Mouse (Mus musculus): Measurements from ENCODE around the gene Fam107a. TPM values are rescaled to one million over a fixed set of nuclear protein-coding genes. Genes with fewer than 3 reads are reported as not detected.
A peak's percentile ranks its signal among the peaks of the same experiment; 100 is the strongest.

Fam107a gene
- 1 to 10 TPM; 1.7 to 2.1 TPM for total RNA-seq (2021)

DNA sequence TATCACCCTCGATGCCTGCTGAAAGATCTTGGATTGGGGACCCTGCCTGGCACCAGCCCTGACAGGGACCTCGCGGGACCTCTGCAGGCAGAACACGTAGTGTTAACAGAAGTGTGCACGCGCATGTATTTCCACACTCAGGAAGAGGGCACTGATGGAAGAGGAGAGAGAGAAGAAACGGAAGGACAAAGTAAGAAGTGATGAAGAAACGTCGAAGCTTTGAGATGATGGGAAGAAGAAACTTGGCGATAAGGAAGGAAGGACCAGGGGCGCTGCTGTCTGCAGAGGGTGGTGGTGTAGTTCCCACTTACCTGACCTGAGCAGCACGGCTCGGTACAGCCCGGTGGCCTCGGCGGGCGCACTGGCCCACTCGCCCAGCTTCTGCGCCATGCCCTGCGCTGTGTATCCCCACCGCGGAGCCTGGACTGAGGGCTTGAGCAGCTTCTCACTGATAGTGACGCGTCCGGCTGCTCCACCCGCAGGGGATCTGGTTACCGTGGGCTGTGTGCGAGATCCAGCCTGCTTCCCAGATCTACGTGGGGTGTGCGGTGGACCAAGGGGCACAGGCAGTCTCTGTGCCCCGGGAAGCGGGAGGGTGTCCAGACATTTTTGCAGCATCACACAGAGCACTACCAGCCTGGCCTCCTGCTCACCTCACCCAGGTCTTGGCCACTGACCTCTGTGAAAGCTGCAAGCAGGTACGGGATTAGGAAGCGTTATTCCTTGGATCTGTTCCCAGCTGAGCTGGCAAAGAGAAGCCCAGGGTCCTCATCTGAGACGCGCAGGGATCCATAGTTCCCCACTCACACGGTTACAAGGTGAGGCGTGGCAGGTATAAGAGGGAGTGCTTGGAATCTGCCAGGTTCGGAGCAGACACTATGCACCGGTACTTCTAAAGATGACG, at the start of gene Fam107a:
Gene Fam107a (minus strand): TSS at position 830 of the 904 bp plus-strand sequence.
- DNase-seq = no peak

DNA sequence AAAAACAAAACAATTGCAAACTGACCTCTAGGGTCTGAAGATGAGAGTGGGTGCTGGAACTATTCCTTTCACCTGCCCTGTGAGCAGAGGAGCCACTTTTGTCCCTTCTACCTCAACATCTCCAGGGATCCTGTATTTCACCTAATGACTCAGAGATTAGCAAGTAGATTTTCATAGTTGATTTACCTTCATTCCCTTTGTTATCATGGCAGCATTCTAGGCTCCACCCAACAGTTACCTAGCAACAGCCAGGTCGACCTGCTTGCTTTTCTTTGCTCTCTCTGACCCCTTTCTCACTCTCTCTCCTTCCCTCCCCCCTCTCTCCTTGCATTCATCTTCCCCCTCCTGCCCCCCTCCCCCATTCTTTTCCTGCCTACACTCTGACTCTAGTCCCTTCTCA, 49.3 kb upstream of the Fam107a start:
- no peak for DNase-seq

DNA sequence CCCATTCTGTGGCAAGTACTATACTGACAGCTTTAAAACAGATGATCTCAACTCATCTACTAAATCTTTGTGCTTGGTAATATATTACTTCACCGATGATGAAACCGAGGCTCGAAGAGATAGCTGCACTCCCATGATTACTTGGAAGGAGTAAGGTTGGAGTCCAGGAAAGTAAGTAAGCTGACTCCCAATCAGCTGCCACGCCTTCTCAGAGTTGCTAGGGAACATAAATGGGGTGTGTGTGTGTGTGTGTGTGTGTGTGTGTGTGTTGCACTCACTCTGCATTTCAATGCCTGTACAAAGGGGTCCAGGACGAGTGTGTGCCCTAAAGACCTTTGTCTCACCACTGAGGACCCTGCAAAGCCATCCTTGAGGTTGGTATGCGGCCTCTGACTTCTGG, 48.0 kb upstream of the Fam107a start:
- no peak for DNase-seq

DNA sequence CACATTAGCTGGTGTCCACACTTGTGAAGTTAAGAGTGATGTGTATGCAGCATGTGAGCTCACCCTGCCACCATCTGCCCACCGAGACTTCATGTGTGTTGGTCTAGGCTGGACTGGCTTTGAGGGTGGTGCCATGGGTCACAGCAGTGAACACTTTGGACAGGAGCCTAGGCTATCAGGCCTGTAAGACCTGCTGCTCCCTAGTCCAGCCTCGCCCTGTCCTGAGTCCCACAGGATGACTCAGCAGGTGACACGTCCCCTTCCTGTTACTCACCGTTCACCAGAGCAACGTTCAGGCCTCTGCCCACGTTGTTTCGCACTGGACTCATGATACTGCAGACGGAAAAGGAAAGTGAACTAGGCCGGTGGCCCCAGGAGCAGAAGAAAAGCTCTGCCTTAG, 39.0 kb upstream of the Fam107a start:
- no peak for DNase-seq

DNA sequence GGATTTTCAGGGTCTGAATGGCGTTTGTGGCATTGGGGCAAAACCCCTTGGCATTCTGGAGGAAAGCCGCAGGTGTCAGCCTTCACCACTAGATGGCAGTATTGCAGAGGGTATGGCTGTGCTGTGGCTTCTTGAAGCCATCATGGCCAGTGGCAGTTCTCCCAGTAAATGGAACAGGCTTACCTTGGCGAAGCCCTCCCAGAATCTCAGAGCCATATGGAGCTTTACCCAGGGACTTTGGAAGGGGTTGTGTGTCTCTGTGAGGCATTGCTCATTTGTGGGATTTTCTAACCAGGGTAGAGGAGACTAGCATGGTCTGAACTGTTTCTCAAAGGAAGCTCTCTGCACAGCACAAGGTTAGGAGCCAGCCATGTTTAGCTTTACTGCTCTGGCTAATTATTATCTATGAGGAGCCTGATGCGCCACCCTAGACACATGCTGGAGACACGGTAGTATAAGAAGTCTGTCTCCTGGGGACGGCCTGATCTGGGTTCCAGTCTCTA, 38.2 kb upstream of the Fam107a start:
- peak; percentile 83 for DNase-seq

DNA sequence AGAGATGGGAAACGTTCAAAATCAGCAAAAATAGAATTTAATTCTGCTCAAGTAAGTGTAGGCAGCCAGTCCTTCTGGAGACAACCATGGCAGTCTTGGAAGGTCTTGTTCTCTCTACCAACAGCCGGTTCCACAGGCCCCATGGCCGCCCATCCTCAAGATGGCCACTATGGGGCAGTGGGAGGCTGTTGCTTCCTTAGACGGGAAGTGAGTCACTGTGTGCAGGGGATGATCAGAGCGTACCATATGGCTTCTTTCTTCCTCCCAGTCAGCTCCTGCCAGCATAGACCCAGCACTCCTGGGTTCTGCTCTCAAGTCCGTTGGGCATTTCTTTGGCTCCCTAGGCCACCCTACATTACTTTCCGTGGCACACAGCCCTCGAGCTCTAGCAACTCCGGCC, 31.1 kb upstream of the Fam107a start:
- no peak for DNase-seq

DNA sequence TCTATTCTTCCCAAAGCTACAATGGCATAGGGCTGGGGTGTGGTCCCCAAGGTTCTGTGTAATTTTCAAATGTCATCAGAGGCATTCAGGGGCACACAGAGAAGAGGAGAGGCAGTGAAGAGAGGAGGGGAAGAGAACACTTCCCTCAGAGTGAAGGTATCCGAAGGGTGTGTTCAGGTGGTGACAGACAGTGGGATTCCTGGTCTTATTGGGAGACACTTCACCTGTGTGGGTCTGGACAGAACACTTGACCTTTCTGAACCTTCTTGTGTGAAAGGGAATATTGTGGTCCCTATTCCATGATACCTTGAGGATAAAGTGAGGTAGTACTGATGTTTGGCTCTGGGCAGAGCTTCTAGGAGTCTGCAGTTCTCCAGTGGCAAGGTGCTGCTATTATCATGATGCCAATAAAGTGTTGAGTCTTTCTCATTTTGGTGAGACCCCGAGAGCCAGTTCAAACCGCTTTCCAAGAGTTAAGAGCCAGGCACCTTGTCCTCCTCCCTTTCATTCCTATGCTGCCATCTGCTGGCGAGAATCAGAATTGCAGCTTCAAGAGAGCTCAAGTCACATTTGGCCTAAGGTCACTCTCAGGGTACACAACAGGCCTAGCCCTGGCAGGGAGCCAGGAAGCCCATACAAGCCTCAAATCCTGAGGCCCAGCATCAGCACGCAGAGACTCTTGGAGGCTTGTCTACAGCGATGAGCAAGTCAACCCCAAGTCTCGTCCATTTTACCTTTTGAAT, 28.6 kb upstream of the Fam107a start:
- DNase-seq = peak; percentile 93

DNA sequence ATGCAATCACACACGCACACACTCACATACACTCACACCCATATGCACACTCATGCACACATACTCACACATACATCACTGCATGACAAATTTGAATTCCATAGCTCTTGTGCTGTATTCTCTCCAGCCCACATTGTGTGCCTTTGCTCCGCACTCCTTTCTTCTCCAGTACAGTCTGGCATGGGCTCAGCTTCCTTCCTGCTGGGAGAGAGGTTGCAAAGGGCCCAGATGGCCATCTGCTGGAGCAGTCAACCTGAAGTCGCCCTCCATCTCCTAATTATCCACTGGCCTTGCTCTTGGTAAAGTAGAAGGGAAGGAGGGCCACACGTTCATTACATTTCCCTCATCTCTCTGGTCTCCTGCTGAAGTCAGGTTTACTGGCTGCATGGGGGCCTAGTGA, 27.7 kb upstream of the Fam107a start:
- DNase-seq = no peak

DNA sequence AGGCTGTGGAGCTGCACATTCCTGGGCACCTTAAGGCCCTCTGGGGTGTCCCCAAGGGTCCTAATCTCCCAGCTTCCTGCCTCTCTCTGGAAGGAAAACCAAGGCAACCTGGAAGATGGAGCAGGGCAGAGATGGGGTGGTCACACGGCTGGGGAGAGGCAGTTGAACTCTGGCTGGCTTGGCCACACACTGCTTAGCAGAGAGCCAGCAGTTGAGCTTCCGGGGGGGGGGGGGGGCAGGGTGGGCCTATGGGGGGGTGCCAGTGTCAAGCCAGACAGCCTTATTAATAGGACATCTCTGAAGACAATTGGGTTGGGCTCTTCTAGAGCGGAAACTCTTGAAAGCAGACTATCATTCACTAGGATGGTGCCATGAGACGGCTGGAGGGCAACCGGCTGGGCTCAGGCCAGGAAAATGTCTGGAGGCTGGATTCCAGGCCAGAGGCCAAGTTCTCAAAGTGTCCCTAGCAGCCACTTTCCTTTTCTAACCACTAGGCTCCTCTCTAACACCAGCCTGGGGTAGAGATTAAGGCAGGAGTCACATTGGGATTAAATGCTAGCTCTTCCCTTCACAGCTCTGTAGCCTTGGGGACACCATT, 24.8 kb upstream of the Fam107a start:
- peak; percentile 81 for DNase-seq

DNA sequence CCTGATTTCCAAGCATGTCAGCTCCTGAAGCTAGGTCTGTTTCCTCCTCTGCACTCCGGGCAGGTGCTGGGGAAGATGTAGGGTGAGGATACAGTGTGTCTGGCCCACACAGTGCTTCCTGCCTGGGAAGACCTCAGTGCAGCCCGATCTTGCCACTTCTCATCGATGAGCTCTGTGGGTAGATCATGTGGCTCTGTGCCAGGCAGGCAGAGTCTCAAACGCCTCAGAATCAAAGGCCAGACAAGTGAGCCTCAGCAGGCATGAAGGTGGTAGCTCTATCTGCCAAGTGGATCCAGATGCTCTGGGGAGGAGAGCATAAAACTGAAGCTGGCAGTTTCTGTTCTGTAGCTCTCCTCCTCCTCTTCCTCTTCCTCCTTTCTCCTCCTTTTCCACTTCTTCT, 22.4 kb upstream of the Fam107a start:
- DNase-seq = no peak

DNA sequence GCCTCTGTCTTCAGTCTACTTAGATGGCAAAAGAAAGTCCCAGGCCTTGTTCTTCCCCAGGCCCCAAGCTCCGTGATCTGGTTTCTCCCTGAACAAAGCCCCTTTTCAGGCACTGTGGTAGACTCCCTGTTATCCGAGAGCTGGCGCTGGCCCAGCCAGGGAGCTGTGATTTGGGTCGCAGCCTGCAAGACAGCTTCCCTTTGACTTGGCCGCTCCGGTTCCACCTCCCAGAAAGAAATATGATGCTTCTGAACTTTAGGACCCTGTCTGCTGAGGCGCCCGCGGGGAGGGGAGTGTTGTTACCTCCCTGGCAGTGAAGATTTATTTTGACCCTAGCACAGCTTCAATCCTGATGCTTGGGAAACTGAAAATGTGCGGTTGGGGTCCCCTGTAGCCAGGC, 18.1 kb upstream of the Fam107a start:
- DNase-seq = peak; percentile 20

DNA sequence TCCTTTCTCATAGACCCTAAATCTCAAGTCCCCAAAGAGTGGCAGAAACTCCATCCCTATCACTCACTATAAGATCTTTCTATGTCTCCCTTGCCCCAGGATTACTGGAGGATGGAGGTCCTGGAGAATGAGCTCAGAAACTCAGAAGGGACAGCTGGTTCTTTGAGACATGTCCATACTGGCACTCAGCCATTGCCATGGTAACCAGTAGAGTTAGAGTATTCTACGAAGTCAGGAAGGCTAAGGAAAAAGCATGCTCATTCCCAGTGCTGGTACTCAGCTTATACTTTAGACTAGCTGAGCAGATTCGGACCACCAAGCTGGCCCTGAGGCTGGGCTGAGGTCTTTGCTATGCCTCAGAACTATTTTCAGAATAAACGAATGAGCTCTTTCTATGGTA, 16.7 kb upstream of the Fam107a start:
- peak; percentile 45 for DNase-seq

DNA sequence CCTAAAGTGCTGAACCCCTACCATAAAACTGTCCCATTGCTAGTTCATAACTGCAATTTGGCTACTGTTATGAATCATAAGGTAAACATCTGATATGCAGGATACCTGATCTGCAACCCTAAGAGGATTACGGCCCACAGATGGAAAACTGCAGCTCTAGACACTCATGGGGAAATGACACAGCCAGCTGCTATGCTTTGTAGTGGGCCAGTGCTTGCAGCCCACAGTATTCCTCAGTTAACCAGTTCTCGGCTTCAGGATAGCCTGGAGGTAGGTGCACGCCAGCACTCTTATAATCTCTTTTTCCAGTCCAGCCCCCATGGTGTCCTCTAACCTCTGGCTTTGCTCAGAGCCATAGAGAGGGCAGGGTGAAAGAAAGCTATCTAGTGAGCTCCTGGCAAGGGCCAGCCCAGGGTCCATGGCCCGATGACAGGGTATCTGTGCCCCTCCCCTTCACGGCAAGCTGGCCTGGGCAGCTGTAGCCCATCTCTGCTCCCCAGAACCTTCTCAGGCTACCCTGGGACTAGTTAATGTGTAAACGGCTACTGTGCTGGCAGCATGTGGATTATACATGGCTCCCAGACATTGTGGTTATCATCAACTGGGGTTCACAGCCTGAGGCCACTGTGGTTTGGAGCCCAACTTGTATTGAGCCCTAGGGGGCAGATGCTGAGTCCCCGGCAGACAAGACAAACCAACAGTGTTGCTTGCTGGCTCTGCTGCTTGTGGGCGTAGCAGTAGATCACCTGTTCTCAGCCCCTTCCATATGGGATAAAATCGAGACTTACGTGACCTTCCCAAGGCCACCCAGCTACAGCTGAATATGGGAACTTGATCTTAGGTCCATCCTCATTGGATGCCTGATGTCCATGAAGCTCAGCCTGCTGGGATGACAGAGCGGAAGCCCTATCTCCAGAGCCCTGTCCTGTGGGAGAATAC, 14.8 kb upstream of the Fam107a start:
- no peak for DNase-seq

DNA sequence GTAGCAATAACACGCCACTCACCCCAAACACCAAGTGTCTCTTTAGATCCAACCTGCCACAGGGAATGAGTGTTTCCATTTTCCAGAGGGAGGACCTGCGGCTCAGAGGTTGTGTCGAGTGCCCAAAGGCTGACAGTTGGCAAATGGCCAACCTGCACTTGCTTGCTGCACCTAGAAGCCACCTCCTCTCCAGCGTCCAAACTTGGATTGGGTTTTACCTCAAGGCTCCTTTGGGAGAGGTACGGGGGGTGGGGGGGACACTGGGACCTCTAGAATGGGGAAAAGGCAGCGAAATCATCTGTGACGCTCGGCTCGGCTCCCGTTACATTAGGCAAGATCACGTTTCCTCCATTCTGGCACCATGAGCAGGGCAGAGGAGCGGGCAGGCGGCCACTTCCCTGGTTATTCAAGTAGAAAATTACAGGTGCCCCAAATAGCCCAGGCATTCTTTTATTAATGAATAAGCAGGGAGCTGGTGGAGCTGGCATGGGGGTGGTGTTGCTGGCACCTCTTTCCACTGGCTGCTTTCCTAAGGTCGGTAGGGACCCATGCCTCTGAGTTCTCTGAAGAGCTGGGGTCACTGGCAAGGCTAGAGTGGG, 13.6 kb upstream of the Fam107a start:
- DNase-seq = peak; percentile 43

DNA sequence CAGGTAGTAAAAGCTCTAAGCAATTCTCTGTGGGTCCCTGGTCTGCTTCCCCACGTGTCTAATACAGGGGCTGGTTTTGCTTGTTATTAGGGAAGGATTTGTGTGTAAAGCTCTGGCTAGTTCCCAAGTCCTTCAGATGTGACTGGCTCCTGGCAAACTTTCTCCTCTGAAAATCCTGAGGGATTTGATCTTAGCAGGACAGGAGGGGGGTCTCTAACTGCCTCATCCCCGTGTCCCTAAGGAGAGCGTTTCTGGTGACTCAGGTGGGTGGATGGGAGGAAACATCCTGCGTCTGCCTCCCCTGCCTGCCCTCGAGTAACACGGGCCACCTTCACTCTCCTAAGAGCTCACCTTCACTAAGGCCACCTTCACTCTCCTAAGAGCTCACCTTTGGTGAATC, 12.6 kb upstream of the Fam107a start:
- no peak for DNase-seq

DNA sequence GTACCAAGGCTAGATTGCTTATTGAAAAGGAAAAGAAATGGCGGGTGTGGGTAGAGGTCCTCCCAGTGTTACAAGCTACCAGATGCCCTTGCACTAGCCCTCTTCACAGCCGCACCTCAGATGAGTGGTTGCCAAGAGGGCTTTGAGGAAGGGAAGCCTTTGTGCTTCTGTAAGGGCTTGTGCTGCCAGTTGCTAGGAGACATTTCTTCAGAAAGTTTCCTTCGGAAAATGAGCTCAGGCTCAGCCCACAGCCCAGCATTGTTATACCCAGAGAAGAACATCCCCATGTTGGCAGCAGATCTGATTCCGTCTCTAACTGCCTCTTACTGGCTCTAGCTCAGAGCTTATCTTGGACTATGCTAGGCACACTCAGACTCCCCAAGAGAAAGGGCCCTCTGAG, 11.7 kb upstream of the Fam107a start:
- no peak for DNase-seq

DNA sequence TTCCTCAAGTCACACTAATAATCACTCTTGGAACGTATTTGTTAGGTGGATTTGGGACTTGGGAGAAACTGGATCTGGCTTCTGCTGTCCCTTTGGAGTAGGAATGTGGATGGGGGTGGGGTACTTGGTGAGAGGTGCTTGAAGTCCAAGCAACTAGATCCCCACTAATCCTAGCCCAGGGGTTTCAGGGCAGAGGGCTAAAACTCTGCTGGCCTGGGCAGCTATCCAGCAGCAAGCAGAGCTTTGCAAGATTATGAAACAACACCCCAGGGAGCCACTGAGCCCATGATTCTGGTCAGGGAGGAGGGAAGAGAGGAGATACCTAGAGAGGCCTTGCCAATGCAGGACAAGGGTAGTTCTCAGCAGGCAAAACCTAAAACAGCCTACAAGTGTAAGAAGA, 9.5 kb upstream of the Fam107a start:
- DNase-seq = peak; percentile 23

DNA sequence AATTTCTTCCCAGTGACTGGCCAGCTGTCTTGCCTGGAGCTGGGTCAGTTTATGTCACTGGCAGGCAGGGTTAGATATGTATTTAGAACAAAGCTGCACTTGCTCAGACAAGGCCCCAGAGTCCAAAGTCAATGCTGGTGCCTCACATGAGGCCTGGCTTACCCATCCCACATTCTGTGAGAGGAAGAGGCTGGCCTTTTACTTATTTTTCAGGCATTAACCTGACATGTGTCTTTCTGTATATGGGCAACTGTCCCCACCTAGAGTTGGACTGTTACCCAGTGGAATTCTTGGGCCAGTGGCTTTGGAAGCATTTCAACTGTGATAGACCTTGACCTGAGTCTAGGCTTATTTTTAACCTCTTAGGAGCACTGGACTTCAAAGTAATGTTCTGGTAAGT, 9.1 kb upstream of the Fam107a start:
- no peak for DNase-seq

DNA sequence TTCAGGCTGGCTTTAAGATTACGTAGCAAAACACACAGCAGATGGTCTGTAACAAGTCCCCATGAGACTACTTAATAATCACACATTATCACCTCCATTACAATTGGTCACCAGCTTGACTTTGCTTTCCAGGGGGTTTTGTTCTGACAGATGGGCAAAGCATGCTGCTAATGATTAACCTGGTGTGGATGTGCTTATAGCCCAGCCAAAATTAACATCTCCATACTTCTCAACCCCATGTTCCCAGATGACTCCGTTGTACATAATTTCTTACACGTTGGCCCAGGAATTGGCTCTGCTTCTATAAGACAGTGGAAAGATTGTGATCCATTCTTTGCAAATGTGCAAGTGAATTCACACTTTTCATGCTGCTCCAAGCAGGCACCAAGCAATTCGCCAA, 7.9 kb upstream of the Fam107a start:
- DNase-seq = no peak

DNA sequence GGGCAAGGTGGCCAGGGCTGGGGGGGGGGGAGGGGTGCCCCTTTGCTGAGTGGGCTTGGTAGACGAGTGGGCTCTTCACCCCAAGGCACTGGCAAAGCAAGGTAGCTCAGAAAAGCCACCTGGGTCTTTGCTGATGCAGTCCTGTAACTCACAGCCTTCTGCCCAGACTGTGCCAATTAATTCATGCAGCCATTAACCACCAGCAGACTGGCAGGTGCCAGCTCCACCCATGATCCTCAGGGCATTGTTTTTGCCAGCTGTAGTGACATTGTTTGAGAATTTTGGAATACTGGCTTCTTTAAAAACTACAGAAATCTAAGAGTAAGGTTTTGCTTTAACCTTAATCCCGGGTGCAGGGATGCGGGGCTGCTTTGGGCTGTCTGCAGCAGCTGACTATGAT, 2.7 kb upstream of the Fam107a start:
- DNase-seq = no peak

DNA sequence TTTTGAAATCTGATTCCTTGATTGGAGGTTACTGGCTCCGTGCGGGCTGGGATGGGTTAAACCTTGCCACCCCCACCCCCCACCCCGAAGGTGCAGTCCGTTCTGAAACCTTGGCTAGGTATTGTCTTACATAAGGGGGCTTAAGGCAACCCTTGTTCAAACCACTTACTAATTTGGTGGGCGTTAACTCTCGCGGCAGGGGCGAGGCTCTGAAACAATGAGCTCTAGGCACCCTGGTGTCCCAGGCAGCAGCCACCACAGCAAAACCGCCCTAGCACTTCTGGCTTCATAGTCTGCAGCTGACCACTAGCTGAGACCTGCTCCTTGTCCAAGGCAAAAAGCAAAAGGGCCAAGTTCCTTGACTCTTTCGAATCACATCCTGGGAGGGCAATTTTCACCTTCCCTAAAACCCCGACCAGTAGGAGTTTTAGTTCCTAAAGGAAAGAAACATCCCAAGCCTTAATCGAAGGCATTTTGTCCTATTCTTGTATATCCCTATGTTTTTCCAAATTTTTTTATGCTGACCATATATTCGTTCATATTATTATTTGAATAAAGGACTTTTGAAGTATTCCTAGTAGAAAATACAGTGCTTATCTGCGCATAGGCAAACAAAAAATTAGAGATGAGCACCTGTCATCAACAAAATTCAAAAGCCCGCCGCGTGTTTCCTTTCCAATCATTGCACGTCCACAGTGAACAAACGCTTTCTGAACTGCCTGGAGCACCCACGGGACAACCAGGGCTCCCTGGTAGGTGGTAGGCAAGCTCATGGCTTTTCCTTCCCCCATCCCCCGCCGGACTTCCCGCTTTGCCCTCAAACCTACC, 1.2 kb downstream of the Fam107a start:
- no peak for DNase-seq
